Mouse (Mus musculus): ENCODE results near the gene Gm45234. TPM values are rescaled to one million over a fixed set of nuclear protein-coding genes. Genes with fewer than 3 reads are reported as not detected.
A peak's percentile ranks its signal among the peaks of the same experiment; 100 is the strongest.

The Gm45234 gene
- polyA plus RNA-seq, 1 experiment from 2014 or later = not detected

- H3K9ac ChIP-seq = no peak overlapping the region
- H3K4me2 ChIP-seq = no peak overlapping the region
- 0 out of 2 replicates have a peak, but pooled peaks have one; percentile 5 for ATAC-seq
- 73% methylated on average over 11 of the region's 11 CpGs for WGBS (ENCODE audit: insufficient replicate concordance)
- H3K4me1 ChIP-seq = peaks cover 8% of the 10 kb centered on the region
- H3K4me3 ChIP-seq = no peak overlapping the region
- H3K36me3 ChIP-seq = peaks cover 85% of the 10 kb centered on the region
- H3K27ac ChIP-seq = no peak overlapping the region; the same call in 1 of the 2 replicates
- no peaks in the 10 kb centered on the region for H3K9me3 ChIP-seq (replicated peaks)
- no peaks in the 10 kb centered on the region for H3K27me3 ChIP-seq (replicated peaks)
Measured at GRCm38 (mm10) chr6:124699962-124700610, 55.7 kb downstream of the Gm45234 start.

GRCm38 (mm10) chr6:124699366-124699765, 56.5 kb downstream of the Gm45234 start:
- Histone ChIP-seq H3K9me3 (replicated peaks) (no peaks in the 10 kb centered on the region), H3K4me2 (no peak overlapping the region), H3K36me3 (peaks cover 83% of the 10 kb centered on the region), H3K9ac (no peak overlapping the region), H3K27me3 (replicated peaks) (no peaks in the 10 kb centered on the region), H3K27ac (no peak overlapping the region; the same call in 1 of the 2 replicates), H3K4me1 (peaks cover 13% of the 10 kb centered on the region), H3K4me3 (no peak overlapping the region)
- WGBS (ENCODE audit: insufficient replicate concordance) = 76% methylated on average over 4 of the region's 4 CpGs
- no peak for ATAC-seq

- Histone ChIP-seq H3K27me3 (replicated peaks) (no peaks in the 10 kb centered on the region), H3K36me3 (peaks cover 78% of the 10 kb centered on the region), H3K4me3 (no peak overlapping the region), H3K4me1 (peaks cover 19% of the 10 kb centered on the region), H3K4me2 (no peak overlapping the region), H3K27ac (no peak overlapping the region), H3K9me3 (replicated peaks) (no peaks in the 10 kb centered on the region), H3K9ac (no peak overlapping the region)
- no peak for ATAC-seq
- 85% methylated on average over 6 of the region's 6 CpGs for WGBS (ENCODE audit: insufficient replicate concordance)
Measured at GRCm38 (mm10) chr6:124698751-124699150, 57.1 kb downstream of the Gm45234 start.

- Histone ChIP-seq H3K27me3 (replicated peaks) (no peaks in the 10 kb centered on the region), H3K4me1 (peaks cover 37% of the 10 kb centered on the region), H3K27ac (no peak overlapping the region), H3K9ac (no peak overlapping the region), H3K4me2 (no peak overlapping the region), H3K9me3 (replicated peaks) (no peaks in the 10 kb centered on the region), H3K36me3 (peaks cover 62% of the 10 kb centered on the region), H3K4me3 (no peak overlapping the region)
- 80% methylated on average over 7 of the region's 7 CpGs for WGBS (ENCODE audit: insufficient replicate concordance)
- ATAC-seq = no peak
Measured at GRCm38 (mm10) chr6:124696441-124697150, 59.2 kb downstream of the Gm45234 start.

GRCm38 (mm10) chr6:124694166-124694955, 61.5 kb downstream of the Gm45234 start:
- H3K4me3 ChIP-seq = no peak overlapping the region
- H3K27ac ChIP-seq = no peak overlapping the region
- ATAC-seq = no peak
- H3K9ac ChIP-seq = no peak overlapping the region
- H3K27me3 ChIP-seq (replicated peaks) = no peaks in the 10 kb centered on the region
- peaks cover 33% of the 10 kb centered on the region for H3K4me1 ChIP-seq
- peaks cover 40% of the 10 kb centered on the region for H3K36me3 ChIP-seq
- WGBS (ENCODE audit: insufficient replicate concordance) = 81% methylated on average over 15 of the region's 15 CpGs
- no peak overlapping the region for H3K4me2 ChIP-seq
- H3K9me3 ChIP-seq (replicated peaks) = no peaks in the 10 kb centered on the region

GRCm38 (mm10) chr6:124693243-124693981, 62.4 kb downstream of the Gm45234 start:
- Histone ChIP-seq H3K9me3 (replicated peaks) (no peaks in the 10 kb centered on the region), H3K4me3 (no peak overlapping the region), H3K27ac (no peak overlapping the region; the same call in 1 of the 2 replicates), H3K4me2 (no peak overlapping the region), H3K9ac (no peak overlapping the region), H3K4me1 (peaks cover 36% of the 10 kb centered on the region), H3K36me3 (peaks cover 30% of the 10 kb centered on the region), H3K27me3 (replicated peaks) (no peaks in the 10 kb centered on the region)
- WGBS (ENCODE audit: insufficient replicate concordance) = 82% methylated on average over 15 of the region's 15 CpGs
- ATAC-seq = no peak

- 79% methylated on average over 3 of the region's 3 CpGs for whole genome bisulfite sequencing (ENCODE audit: insufficient replicate concordance)
- no peak overlapping the region for H3K4me3 ChIP-seq
- H3K9ac ChIP-seq = no peak overlapping the region
- no peak for ATAC-seq
- no peak overlapping the region for H3K4me2 ChIP-seq
- H3K36me3 ChIP-seq = peaks cover 26% of the 10 kb centered on the region
- H3K27me3 ChIP-seq (replicated peaks) = no peaks in the 10 kb centered on the region
- peaks cover 64% of the 10 kb centered on the region for H3K4me1 ChIP-seq
- H3K27ac ChIP-seq = no peak overlapping the region
- no peaks in the 10 kb centered on the region for H3K9me3 ChIP-seq (replicated peaks)
Measured at GRCm38 (mm10) chr6:124690517-124690916, 65.3 kb downstream of the Gm45234 start.

MicroRNA genes within 50 kb of the gene (microRNA counts, 519-probe panel; counts per million panel counts)
- 582 counts per million, percentile 70 among the panel's probes with 10 or more counts for microRNA mmu-miR-141
- 3,747 counts per million, percentile 77 among the panel's probes with 10 or more counts for microRNA mmu-miR-200c

Small RNAs within 50 kb of the gene (microRNA-seq; reads per million reads assigned to microRNA genes)
- gene Mir141 = 88.6 reads per million, percentile 47 among the genes with 10 or more reads in this experiment
- 634 reads per million, percentile 71 among the genes with 10 or more reads in this experiment for gene Mir200c

Other genes with a start within 250 kb of the Gm45234 start
- 4.5 and 4.6 TPM in 2 replicates for gene C1ra, start 243.6 kb downstream of the Gm45234 start, polyA plus RNA-seq (2016; fragmentation: Nextera tagmentation; extraction: Ambion mirVana)
- gene C1s1, start 213.7 kb downstream of the Gm45234 start, polyA plus RNA-seq (2016; fragmentation: Nextera tagmentation; extraction: Ambion mirVana) = 15.9 and 16.6 TPM in 2 replicates
- not detected in 2 replicates for gene C1rb, start 185.7 kb downstream of the Gm45234 start, polyA plus RNA-seq (2016; fragmentation: Nextera tagmentation; extraction: Ambion mirVana)
- not detected in 2 replicates for gene C1s2, start 119.9 kb downstream of the Gm45234 start, polyA plus RNA-seq (2016; fragmentation: Nextera tagmentation; extraction: Ambion mirVana)
- gene Lpcat3, start 93.0 kb downstream of the Gm45234 start, polyA plus RNA-seq (2016; fragmentation: Nextera tagmentation; extraction: Ambion mirVana) = 67.1 and 74.5 TPM in 2 replicates
- gene Emg1, start 43.8 kb downstream of the Gm45234 start, polyA plus RNA-seq (2016; fragmentation: Nextera tagmentation; extraction: Ambion mirVana) = 200 TPM in 2 replicates
- 433 and 443 TPM in 2 replicates for gene Phb2, start 43.7 kb downstream of the Gm45234 start, polyA plus RNA-seq (2016; fragmentation: Nextera tagmentation; extraction: Ambion mirVana)
- 30.8 and 31.3 TPM in 2 replicates for gene Ptpn6, start 17.3 kb downstream of the Gm45234 start, polyA plus RNA-seq (2016; fragmentation: Nextera tagmentation; extraction: Ambion mirVana)
- 109 and 116 TPM in 2 replicates for gene Grcc10, start 14.6 kb downstream of the Gm45234 start, polyA plus RNA-seq (2016; fragmentation: Nextera tagmentation; extraction: Ambion mirVana)
- gene Atn1, start 503 bp upstream of the Gm45234 start, polyA plus RNA-seq (2016; fragmentation: Nextera tagmentation; extraction: Ambion mirVana) = 2.6 and 2.9 TPM in 2 replicates
- 0.77 and 1.0 TPM in 2 replicates for gene Eno2, start 13.7 kb upstream of the Gm45234 start, polyA plus RNA-seq (2016; fragmentation: Nextera tagmentation; extraction: Ambion mirVana)
- gene Lrrc23, start 23.7 kb upstream of the Gm45234 start, polyA plus RNA-seq (2016; fragmentation: Nextera tagmentation; extraction: Ambion mirVana) = not detected in 2 replicates
- gene Spsb2, start 52.6 kb upstream of the Gm45234 start, polyA plus RNA-seq (2016; fragmentation: Nextera tagmentation; extraction: Ambion mirVana) = 9.9 and 10.8 TPM in 2 replicates
- 630 and 674 TPM in 2 replicates for gene Tpi1, start 58.3 kb upstream of the Gm45234 start, polyA plus RNA-seq (2016; fragmentation: Nextera tagmentation; extraction: Ambion mirVana)
- gene Usp5, start 73.5 kb upstream of the Gm45234 start, polyA plus RNA-seq (2016; fragmentation: Nextera tagmentation; extraction: Ambion mirVana) = 87.5 and 94.1 TPM in 2 replicates
- gene Cdca3, start 73.5 kb upstream of the Gm45234 start, polyA plus RNA-seq (2016; fragmentation: Nextera tagmentation; extraction: Ambion mirVana) = 193 TPM in 2 replicates
- 0.29 and 0.43 TPM in 2 replicates for gene Gnb3, start 84.3 kb upstream of the Gm45234 start, polyA plus RNA-seq (2016; fragmentation: Nextera tagmentation; extraction: Ambion mirVana)
- gene P3h3, start 101.7 kb upstream of the Gm45234 start, polyA plus RNA-seq (2016; fragmentation: Nextera tagmentation; extraction: Ambion mirVana) = 5.0 and 5.5 TPM in 2 replicates
- gene Gpr162, start 108.0 kb upstream of the Gm45234 start, polyA plus RNA-seq (2016; fragmentation: Nextera tagmentation; extraction: Ambion mirVana) = 0.08 and 0.17 TPM in 2 replicates
- gene Cd4, start 132.2 kb upstream of the Gm45234 start, polyA plus RNA-seq (2016; fragmentation: Nextera tagmentation; extraction: Ambion mirVana) = 0.05 and 0.07 TPM in 2 replicates
- 0.32 and 0.33 TPM in 2 replicates for gene Lag3, start 155.7 kb upstream of the Gm45234 start, polyA plus RNA-seq (2016; fragmentation: Nextera tagmentation; extraction: Ambion mirVana)
- gene Ptms, start 164.1 kb upstream of the Gm45234 start, polyA plus RNA-seq (2016; fragmentation: Nextera tagmentation; extraction: Ambion mirVana) = 64.5 and 66.7 TPM in 2 replicates
- 178 and 187 TPM in 2 replicates for gene Mlf2, start 175.4 kb upstream of the Gm45234 start, polyA plus RNA-seq (2016; fragmentation: Nextera tagmentation; extraction: Ambion mirVana)
- 88.7 and 95.2 TPM in 2 replicates for gene Cops7a, start 209.5 kb upstream of the Gm45234 start, polyA plus RNA-seq (2016; fragmentation: Nextera tagmentation; extraction: Ambion mirVana)
- 0.11 TPM in 1 of 2 replicates, not detected in the other for gene Pianp, start 240.7 kb upstream of the Gm45234 start, polyA plus RNA-seq (2016; fragmentation: Nextera tagmentation; extraction: Ambion mirVana)